Mouse (Mus musculus): ENCODE measurements around the gene 4931406C07Rik. TPM values are rescaled to one million over a fixed set of nuclear protein-coding genes. Genes with fewer than 3 reads are reported as not detected.

The 4931406C07Rik gene
- polyA plus RNA-seq (2014; fragmentation: Illumina TruSeq; extraction: RNeasy Lipid Tissue Mini Kit (QIAGEN cat#74804); ENCODE audit: low replicate concordance) = 858 TPM

DNA sequence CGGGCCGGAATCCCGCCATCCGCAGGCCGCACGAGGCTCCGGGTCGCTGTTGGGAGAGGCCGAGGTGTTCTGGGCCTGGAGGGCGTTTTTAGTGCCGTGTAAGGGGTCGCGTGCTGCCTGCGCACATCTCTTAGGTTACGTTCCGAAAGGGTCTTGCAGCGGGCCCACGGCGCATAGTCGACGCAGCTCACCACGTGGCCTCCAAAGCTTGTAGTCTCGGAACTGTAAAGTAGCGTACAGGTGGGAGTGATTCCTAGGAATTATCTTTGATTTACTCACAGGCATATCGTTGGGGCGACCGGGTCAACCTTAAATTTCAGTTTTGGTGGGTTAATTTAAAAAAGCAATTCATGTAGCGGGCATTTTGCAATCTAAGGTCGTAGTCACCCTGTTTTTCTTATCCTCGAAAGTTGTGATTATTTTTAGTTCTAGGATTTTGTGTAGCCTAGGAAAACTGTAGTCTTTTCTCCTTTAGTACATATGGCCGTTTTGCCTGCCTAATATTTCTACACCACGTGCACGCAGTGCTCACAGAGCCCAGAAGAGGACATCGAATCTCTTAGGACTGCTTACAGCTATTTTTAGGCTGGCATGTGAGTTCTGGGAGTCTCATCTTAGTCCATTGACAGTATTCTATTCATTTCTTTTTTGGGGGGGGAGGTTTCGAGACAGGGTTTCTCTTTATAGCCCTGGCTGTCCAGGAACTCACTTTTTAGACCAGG is at the start of gene 4931406C07Rik:
TSS of gene 4931406C07Rik (minus strand) at position 51 of the 722 bp plus-strand sequence.

DNA sequence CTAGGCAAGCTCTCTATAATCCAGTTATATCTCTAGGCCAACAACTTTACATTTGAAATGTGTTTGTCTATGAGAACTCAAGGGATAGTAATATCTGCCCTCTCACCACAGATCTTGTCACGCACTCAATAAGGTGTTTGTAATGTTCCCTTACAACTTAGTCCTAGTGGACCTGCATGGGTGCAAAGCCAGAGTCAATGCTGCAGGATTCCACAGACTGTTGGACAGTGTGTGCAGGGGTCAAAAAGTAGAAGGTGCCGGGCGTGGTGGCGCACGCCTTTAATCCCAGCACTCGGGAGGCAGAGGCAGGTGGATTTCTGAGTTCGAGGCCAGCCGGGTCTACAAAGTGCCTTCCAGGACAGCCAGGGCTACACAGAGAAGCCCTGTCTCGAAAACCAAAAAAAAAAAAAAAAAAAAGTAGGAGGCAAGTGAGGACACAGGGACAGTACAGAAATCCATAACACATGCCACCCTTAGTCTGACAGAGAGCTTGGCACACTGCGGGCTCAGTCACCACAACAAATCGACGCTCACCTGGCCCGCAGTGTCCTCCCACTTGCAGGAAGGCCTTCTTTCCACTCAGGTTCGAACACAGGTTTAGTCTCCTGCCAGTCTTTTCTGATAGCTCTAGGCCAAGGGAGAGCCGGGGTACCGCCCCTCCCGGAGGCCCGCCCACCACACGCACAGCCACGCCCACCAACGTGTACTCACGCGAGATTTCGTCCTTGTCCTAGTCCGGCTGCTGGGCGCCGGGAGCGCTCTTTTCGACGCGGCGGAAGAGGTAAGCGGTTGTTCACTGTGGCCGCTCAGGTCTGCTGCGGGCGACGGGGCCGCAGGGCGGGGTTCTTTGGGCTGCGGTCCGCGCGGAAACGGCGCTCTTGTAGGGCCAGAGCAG is 498 bp downstream of the 4931406C07Rik start, which contains the start of gene Taf1d:
TSS of gene Taf1d (plus strand) at position 712 of the 895 bp plus-strand sequence.

DNA sequence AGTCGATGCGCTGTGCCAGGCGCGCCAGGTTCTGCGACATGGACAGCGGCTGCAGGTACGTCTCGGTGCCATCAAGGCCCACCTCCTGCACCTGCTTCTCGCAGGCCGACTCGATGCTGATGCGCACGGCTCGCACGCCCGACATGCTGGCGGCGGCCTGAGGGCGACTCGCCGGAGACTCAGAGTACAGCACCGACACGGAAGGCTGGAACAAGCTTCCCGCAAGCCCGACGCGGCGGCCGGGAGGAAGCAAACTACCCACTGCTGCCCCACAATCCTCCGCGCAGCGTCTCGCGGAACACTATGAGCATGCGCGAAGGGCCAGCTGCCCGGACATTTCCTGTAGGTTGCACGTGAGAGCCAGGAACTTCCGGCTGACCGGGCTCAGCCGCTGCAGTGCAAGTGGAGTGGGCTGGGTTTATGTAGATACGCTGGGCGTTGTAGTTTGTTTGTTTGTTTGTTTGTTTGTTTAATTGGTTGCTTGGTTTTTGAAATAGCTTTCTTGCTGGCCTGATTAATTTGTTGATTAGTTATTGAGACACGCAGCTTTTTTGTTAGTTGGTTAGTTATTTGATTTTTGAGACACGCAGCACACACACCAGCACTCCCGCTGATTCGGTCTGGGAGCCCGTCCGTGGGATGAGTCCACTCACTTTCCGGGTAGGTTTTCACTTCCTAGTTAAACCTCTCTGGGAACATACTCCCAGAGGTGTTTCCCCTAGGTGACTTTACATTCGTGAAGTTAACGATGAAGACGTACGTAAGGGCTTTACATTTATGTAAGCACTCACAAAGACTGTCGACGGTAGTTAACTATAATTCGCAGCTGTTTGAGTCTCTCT is 26.4 kb downstream of the 4931406C07Rik start, which contains the start of gene Med17:
TSS of gene Med17 (minus strand) at position 283 of the 842 bp plus-strand sequence.

DNA sequence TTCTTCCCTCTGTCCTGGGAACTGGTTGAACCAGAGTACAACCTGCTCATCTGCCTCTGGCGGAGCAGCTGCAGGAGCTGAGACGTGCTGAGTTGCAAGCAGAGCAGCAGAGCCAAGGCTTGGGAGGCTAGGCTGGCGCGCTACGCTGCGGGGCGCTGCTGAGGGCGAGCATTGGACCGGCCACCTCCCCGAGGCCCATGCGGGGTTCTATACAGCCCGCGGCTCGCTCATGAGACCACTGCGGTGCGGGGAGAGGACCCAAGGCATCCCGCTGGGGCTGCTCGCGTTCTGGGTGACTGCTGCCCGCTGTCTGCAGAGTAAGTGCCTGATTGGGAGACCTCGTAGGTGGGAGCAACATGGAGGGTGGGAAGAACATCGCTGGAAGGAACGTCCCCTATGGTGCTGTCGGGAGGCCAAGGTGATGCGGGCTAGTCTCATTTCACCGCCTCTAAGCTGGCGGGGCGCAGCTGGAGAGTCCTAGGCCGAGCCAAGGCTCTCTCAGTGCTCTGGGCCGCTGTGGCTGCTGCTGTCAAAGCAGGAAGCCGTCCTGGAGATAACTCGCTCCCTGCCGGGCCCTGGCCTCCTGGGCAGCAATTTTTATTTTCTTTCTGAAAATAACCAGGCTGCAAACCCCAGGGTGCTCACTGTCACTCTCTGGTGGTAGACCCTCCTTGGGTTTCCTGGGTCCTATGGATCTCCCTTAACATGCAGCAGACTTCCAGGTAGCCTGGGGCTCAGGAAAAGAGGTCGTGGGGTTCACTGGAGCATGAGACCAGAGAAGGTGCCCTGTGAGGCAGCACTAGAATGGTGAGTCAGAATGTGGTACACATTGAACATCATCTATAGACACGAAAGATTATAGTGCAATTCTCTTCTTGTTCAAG is 67.0 kb downstream of the 4931406C07Rik start, which contains the start of gene Vstm5:
TSS of gene Vstm5 (plus strand) at position 4 of the 884 bp plus-strand sequence.

Other genes starting within 250 kb of the 4931406C07Rik start
- gene Hephl1, start 194.3 kb downstream of the 4931406C07Rik start, polyA plus RNA-seq (2014; fragmentation: Illumina TruSeq; extraction: RNeasy Lipid Tissue Mini Kit (QIAGEN cat#74804); ENCODE audit: low replicate concordance) = 0.07 TPM
- 12.2 TPM for gene Vstm5, start 67.4 kb downstream of the 4931406C07Rik start, polyA plus RNA-seq (2014; fragmentation: Illumina TruSeq; extraction: RNeasy Lipid Tissue Mini Kit (QIAGEN cat#74804); ENCODE audit: low replicate concordance)
- 33.5 TPM for gene Med17, start 26.5 kb downstream of the 4931406C07Rik start, polyA plus RNA-seq (2014; fragmentation: Illumina TruSeq; extraction: RNeasy Lipid Tissue Mini Kit (QIAGEN cat#74804); ENCODE audit: low replicate concordance)
- gene Taf1d, start 234 bp downstream of the 4931406C07Rik start, polyA plus RNA-seq (2014; fragmentation: Illumina TruSeq; extraction: RNeasy Lipid Tissue Mini Kit (QIAGEN cat#74804); ENCODE audit: low replicate concordance) = 297 TPM
- 34.2 TPM for gene Cep295, start 51.3 kb upstream of the 4931406C07Rik start, polyA plus RNA-seq (2014; fragmentation: Illumina TruSeq; extraction: RNeasy Lipid Tissue Mini Kit (QIAGEN cat#74804); ENCODE audit: low replicate concordance)
- gene Smco4, start 187.0 kb upstream of the 4931406C07Rik start, polyA plus RNA-seq (2014; fragmentation: Illumina TruSeq; extraction: RNeasy Lipid Tissue Mini Kit (QIAGEN cat#74804); ENCODE audit: low replicate concordance) = 1.6 TPM

Measured in small intestine, adult 10 weeks (tissue).